Mouse (Mus musculus): ENCODE data around the gene Kdelr3.

Gene Kdelr3

GRCm38 (mm10) chr15:79575543-79576222 lies 59.5 kb downstream of the Kdelr3 start:
- no peak for DNase-seq

GRCm38 (mm10) chr15:79576947-79577346 lies 60.7 kb downstream of the Kdelr3 start:
- DNase-seq, result no peak
